Mouse (Mus musculus) spleen, adult 2 months (tissue): Measurements from ENCODE around the gene Rrp1b. TPM values are rescaled to one million over a fixed set of nuclear protein-coding genes. Genes with fewer than 3 reads are reported as not detected.
"Not testable (repeated sequence)": the region's sequence is repeated elsewhere in the genome, so short reads cannot be mapped to it uniquely, and the experiment has no call there.

ENCODE experiments used
- DNase-seq, 2 experiments: peaks; one replicate each; pipeline versions ENCODE4 v3.0.0 to v3.0.0-alpha.2; 2012 to 2021; ENCODE audit warnings: low spot score in 2 of 2, low read depth in 1 of 2
- H3K27ac ChIP-seq: fragments of 200-500 bp; 2 replicates; pipeline ENCODE4 v1.5.1; 2012; ENCODE audit warnings: low read length, inconsistent platforms; ENCODE audit not compliant: insufficient read depth
- H3K27me3 ChIP-seq: fragments of 200-500 bp; 2 replicates; pipeline ENCODE4 v1.6.1; 2012; ENCODE audit warnings: mild to moderate bottlenecking, moderate library complexity, low read length, inconsistent platforms; ENCODE audit not compliant: control insufficient read depth, insufficient read depth
- H3K36me3 ChIP-seq: fragments of 200-500 bp; 2 replicates; pipeline ENCODE4 v1.6.1; 2012; ENCODE audit warnings: mild to moderate bottlenecking, low read length, inconsistent platforms; ENCODE audit not compliant: control insufficient read depth, insufficient read depth
- H3K4me1 ChIP-seq: fragments of 200-500 bp; 2 replicates; pipeline ENCODE4 v1.6.1; 2011; ENCODE audit warnings: inconsistent platforms; ENCODE audit not compliant: control insufficient read depth, insufficient read depth, insufficient read length
- H3K4me3 ChIP-seq: fragments of 200-500 bp; 2 replicates; pipeline ENCODE4 v1.5.1; 2011; ENCODE audit warnings: mild to moderate bottlenecking, inconsistent platforms; ENCODE audit not compliant: insufficient read depth, insufficient read length; ENCODE audit errors: extremely low read depth
- CTCF ChIP-seq: fragments of 200-500 bp; IDR thresholded peaks from 2 replicates; pipeline ENCODE4 v1.5.1; 2011; ENCODE audit warnings: mild to moderate bottlenecking, inconsistent platforms; ENCODE audit not compliant: insufficient read depth, insufficient read length, insufficient replicate concordance; ENCODE audit errors: extremely low read depth
- POLR2A ChIP-seq: fragments of 200-500 bp; IDR thresholded peaks from 2 replicates; pipeline ENCODE4 v1.6.1; 2011; ENCODE audit warnings: low read depth, low read length, inconsistent platforms
- WGBS: fragments of 180-500 bp; shearing (Covaris S2); methylation state at CpG from one replicate; pipeline ENCODE4 v1.1.7; 2018; 5-methylcytosine and 5-hydroxymethylcytosine counted together
- polyA plus RNA-seq: library from polyadenylated mRNA; depleted of rRNA; stranded (reverse); fragments of >200 nt; gene quantifications from 2 replicates; pipeline ENCODE4 v1.2.3, GENCODE M21; 2012

Rrp1b gene
- polyA plus RNA-seq, 1 experiment: 9.4 TPM

- H3K4me3 ChIP-seq: no peak overlapping the region
- H3K36me3 ChIP-seq: peaks cover 25% of the 10 kb centered on the region
- 95% methylated on average over 14 of the region's 14 CpGs for WGBS
Measured at GRCm38 (mm10) chr17:32061219-32061618, 25.3 kb downstream of the Rrp1b start.

GRCm38 (mm10) chr17:32063654-32064053, 27.8 kb downstream of the Rrp1b start:
- TF ChIP-seq POLR2A: no peak
- TF ChIP-seq CTCF: no peak
- no peaks in the 10 kb centered on the region for H3K4me1 ChIP-seq
- peaks cover 11% of the 10 kb centered on the region for H3K36me3 ChIP-seq
- H3K27me3 ChIP-seq: no peaks in the 10 kb centered on the region
- no peak overlapping the region for H3K4me3 ChIP-seq
- WGBS: 77% methylated on average over 2 of the region's 2 CpGs
- DNase-seq: no peak
- H3K27ac ChIP-seq: no peak overlapping the region

More at GRCm38 (mm10) chr17:32061219-32061618, 25.3 kb downstream of the Rrp1b start:
- Histone ChIP-seq H3K4me1 (no peaks in the 10 kb centered on the region), H3K27ac (no peak overlapping the region), H3K27me3 (no peaks in the 10 kb centered on the region)
- DNase-seq: no peak
- TF ChIP-seq POLR2A (no peak), CTCF (no peak)

- H3K27me3 ChIP-seq, H3K36me3 ChIP-seq, DNase-seq, H3K4me3 ChIP-seq, H3K4me1 ChIP-seq, H3K27ac ChIP-seq: not testable (repeated sequence)
- 85% methylated on average over 8 of the region's 8 CpGs for WGBS
Measured at GRCm38 (mm10) chr17:32064762-32065161, 28.9 kb downstream of the Rrp1b start.

GRCm38 (mm10) chr17:32067541-32067940, 31.6 kb downstream of the Rrp1b start:
- no peaks in the 10 kb centered on the region for H3K4me1 ChIP-seq
- WGBS: 56% methylated on average over 9 of the region's 9 CpGs
- H3K4me3 ChIP-seq: no peak overlapping the region
- no peaks in the 10 kb centered on the region for H3K27me3 ChIP-seq
- TF ChIP-seq POLR2A: no peak
- no peaks in the 10 kb centered on the region for H3K36me3 ChIP-seq
- no peak for DNase-seq
- no peak overlapping the region for H3K27ac ChIP-seq

- Histone ChIP-seq H3K36me3 (no peaks in the 10 kb centered on the region), H3K4me3 (no peak overlapping the region), H3K27me3 (no peaks in the 10 kb centered on the region), H3K27ac (no peak overlapping the region), H3K4me1 (no peaks in the 10 kb centered on the region)
- WGBS: 84% methylated on average over 11 of the region's 11 CpGs
- no peak for TF ChIP-seq POLR2A
- TF ChIP-seq CTCF: no peak
- DNase-seq: no peak
Measured at GRCm38 (mm10) chr17:32068381-32068780, 32.5 kb downstream of the Rrp1b start.

GRCm38 (mm10) chr17:32068810-32069209, 32.9 kb downstream of the Rrp1b start:
- H3K4me1 ChIP-seq: no peaks in the 10 kb centered on the region
- H3K4me3 ChIP-seq: no peak overlapping the region
- DNase-seq: no peak
- no peaks in the 10 kb centered on the region for H3K36me3 ChIP-seq
- H3K27ac ChIP-seq: no peak overlapping the region
- no peaks in the 10 kb centered on the region for H3K27me3 ChIP-seq
- WGBS: 88% methylated on average over 2 of the region's 2 CpGs
- TF ChIP-seq POLR2A: no peak
- TF ChIP-seq CTCF: no peak

GRCm38 (mm10) chr17:32073359-32073758, 37.5 kb downstream of the Rrp1b start:
- WGBS: 3% methylated on average over 2 of the region's 2 CpGs
- H3K27ac ChIP-seq: no peak overlapping the region
- no peak for TF ChIP-seq POLR2A
- TF ChIP-seq CTCF: peak; percentile 93
- DNase-seq: peak; percentile 25 to 76
- no peaks in the 10 kb centered on the region for H3K27me3 ChIP-seq
- H3K4me1 ChIP-seq: no peaks in the 10 kb centered on the region; the same call in 1 of the 2 replicates
- no peaks in the 10 kb centered on the region for H3K36me3 ChIP-seq
- H3K4me3 ChIP-seq: no peak overlapping the region
